Comparison of ENCODE assay signal across 11 mouse cellular contexts in the genomic region with DNA sequence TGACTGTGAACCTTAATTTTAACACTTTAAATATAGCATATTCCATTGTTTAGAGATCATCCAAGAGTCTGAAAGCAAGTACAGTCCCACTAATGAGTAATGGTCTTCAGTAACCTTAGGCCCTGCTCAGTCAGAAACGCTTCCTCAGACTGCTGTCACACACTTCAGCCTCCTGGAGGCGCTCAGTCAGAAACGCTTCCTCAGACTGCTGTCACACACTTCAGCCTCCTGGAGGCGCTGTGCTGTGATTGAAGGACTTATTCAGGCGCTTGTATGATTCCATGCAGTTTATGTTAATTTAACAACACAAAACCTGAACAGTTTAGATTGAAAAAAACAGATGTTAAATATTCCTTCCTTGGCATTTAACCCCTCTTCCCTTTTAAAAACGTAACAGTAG. TPM values are rescaled to one million over a fixed set of nuclear protein-coding genes. Genes with fewer than 3 reads are reported as not detected.
DNase-seq lines count a peak whose midpoint lies in the region; ATAC-seq and TF ChIP-seq lines count a peak whose summit lies in the region.
"Had no signal": no experiment of that assay in that cellular context is flagged by ENCODE, and none has a peak within 500 bp of the region (broad histone marks: within the 10 kb centered on the region; RNA-seq: fewer than 3 reads in every experiment).

No protein-coding gene starts in this region.

- no peaks in the 10 kb centered on the region for H3K27me3 ChIP-seq in hindbrain, embryonic 11.5 days (ENCODE audit: control insufficient read depth, insufficient read depth, low read length)
- no peaks in the 10 kb centered on the region for H3K27me3 ChIP-seq in hindbrain, embryonic 14.5 days (ENCODE audit: control insufficient read depth, insufficient read depth, low read length)
- no peaks in the 10 kb centered on the region for H3K27me3 ChIP-seq in heart, embryonic 11.5 days (ENCODE audit: control insufficient read depth, insufficient read depth, low read length)
- H3K27me3 ChIP-seq: embryonic facial prominence, embryonic 12.5 days had no signal

- no peaks in the 10 kb centered on the region for H3K9me3 ChIP-seq in hindbrain, embryonic 11.5 days (ENCODE audit: control insufficient read depth, low read length)
- no peaks in the 10 kb centered on the region for H3K9me3 ChIP-seq in hindbrain, embryonic 14.5 days (ENCODE audit: control insufficient read depth, low read length)
- H3K9me3 ChIP-seq in heart, embryonic 11.5 days (replicated peaks; ENCODE audit: control insufficient read depth, low read length): no peaks in the 10 kb centered on the region
- H3K9me3 ChIP-seq: embryonic facial prominence, embryonic 12.5 days had no signal

- no peak for TF ChIP-seq POLR2A in embryonic fibroblast, embryonic 13.5 days (IDR thresholded peaks at IDR 0.05; ENCODE audit: low read depth, low read length)

- intact Hi-C loops in left cerebral cortex, postnatal 25 days (cut with DNase I): no loop called here

- H3K36me3 ChIP-seq in hindbrain, embryonic 11.5 days (ENCODE audit: control insufficient read depth, insufficient read depth, low read length): peaks cover 9% of the 10 kb centered on the region
- peaks cover 89% of the 10 kb centered on the region for H3K36me3 ChIP-seq in hindbrain, embryonic 14.5 days (replicated peaks; ENCODE audit: control insufficient read depth, insufficient read depth)
- H3K36me3 ChIP-seq in heart, embryonic 11.5 days (ENCODE audit: control insufficient read depth, insufficient read depth, low read length): peaks cover 33% of the 10 kb centered on the region

- TF ChIP-seq CTCF in embryonic fibroblast, embryonic 13.5 days (IDR thresholded peaks at IDR 0.05; ENCODE audit: borderline replicate concordance, insufficient read depth, low read length): 0 out of 2 replicates have a peak, but pooled peaks have one; percentile 28

- H3K4me1 ChIP-seq in hindbrain, embryonic 11.5 days (replicated peaks; ENCODE audit: control insufficient read depth, insufficient read depth, low read length): no peaks in the 10 kb centered on the region
- no peaks in the 10 kb centered on the region for H3K4me1 ChIP-seq in hindbrain, embryonic 14.5 days (replicated peaks; ENCODE audit: control insufficient read depth, insufficient read depth, low read length)
- H3K4me1 ChIP-seq in embryonic fibroblast, embryonic 13.5 days (ENCODE audit: control insufficient read depth, insufficient read depth, low read length): no peaks in the 10 kb centered on the region
- no peaks in the 10 kb centered on the region for H3K4me1 ChIP-seq in heart, embryonic 11.5 days (ENCODE audit: control insufficient read depth, insufficient read depth, low read length)
- H3K4me1 ChIP-seq: embryonic facial prominence, embryonic 12.5 days had no signal

- no peak for ATAC-seq in hindbrain, embryonic 11.5 days (ENCODE audit: low FRiP score)
- ATAC-seq in hindbrain, embryonic 14.5 days (ENCODE audit: low FRiP score): no peak
- ATAC-seq in heart, embryonic 11.5 days (replicated peaks; ENCODE audit: insufficient number of reproducible peaks, low FRiP score, low TSS enrichment): no peak

- no peak overlapping the region for H3K27ac ChIP-seq in hindbrain, embryonic 11.5 days (ENCODE audit: low read depth, low read length)
- no peak overlapping the region for H3K27ac ChIP-seq in hindbrain, embryonic 14.5 days
- H3K27ac ChIP-seq in embryonic fibroblast, embryonic 13.5 days (ENCODE audit: insufficient read depth, low read length): no peak overlapping the region
- H3K27ac ChIP-seq in heart, embryonic 11.5 days (ENCODE audit: low read depth, low read length): no peak overlapping the region
- H3K27ac ChIP-seq: embryonic facial prominence, embryonic 12.5 days had no signal

- WGBS in hindbrain, embryonic 11.5 days: 71% methylated on average over 6 of the region's 6 CpGs
- 73% methylated on average over 6 of the region's 6 CpGs for WGBS in hindbrain, embryonic 14.5 days
- 75% methylated on average over 6 of the region's 6 CpGs for WGBS in heart, embryonic 11.5 days (ENCODE audit: insufficient replicate concordance)

- peak; percentile 55 for DNase-seq in hindbrain, embryonic 11.5 days (ENCODE audit: low spot score)
- no peak for DNase-seq in hindbrain, embryonic 14.5 days (ENCODE audit: low spot score)
- peak; percentile 47 for DNase-seq in thymus, postnatal 4 days
- no peak for DNase-seq in thymus, postnatal 14 days
- DNase-seq in right cerebral cortex, postnatal 4 days: no peak
- DNase-seq in left cerebral cortex, postnatal 25 days (ENCODE audit: low spot score in 2 of 2): no peak
- DNase-seq: kidney, postnatal 14 days had no signal

- no peak overlapping the region for H3K9ac ChIP-seq in hindbrain, embryonic 11.5 days (ENCODE audit: low read depth, low read length)
- H3K9ac ChIP-seq in hindbrain, embryonic 14.5 days: no peak overlapping the region
- H3K9ac ChIP-seq in heart, embryonic 11.5 days (ENCODE audit: low read depth, low read length): no peak overlapping the region
- H3K9ac ChIP-seq: embryonic facial prominence, embryonic 12.5 days had no signal

- no peak overlapping the region for H3K4me3 ChIP-seq in hindbrain, embryonic 11.5 days (ENCODE audit: low read depth, low read length)
- no peak overlapping the region for H3K4me3 ChIP-seq in hindbrain, embryonic 14.5 days (replicated peaks; ENCODE audit: low read length)
- H3K4me3 ChIP-seq in embryonic fibroblast, embryonic 13.5 days (ENCODE audit: insufficient read depth, low read length): no peak overlapping the region
- no peak overlapping the region for H3K4me3 ChIP-seq in heart, embryonic 11.5 days (ENCODE audit: low read depth, low read length)
- H3K4me3 ChIP-seq: embryonic facial prominence, embryonic 12.5 days had no signal

- no peak overlapping the region for H3K4me2 ChIP-seq in hindbrain, embryonic 11.5 days (replicated peaks; ENCODE audit: low read depth, low read length)
- no peak overlapping the region for H3K4me2 ChIP-seq in hindbrain, embryonic 14.5 days (replicated peaks)
- H3K4me2 ChIP-seq in heart, embryonic 11.5 days: no peak overlapping the region
- H3K4me2 ChIP-seq: embryonic facial prominence, embryonic 12.5 days had no signal

RNA-seq across cellular contexts. Expression of a gene that starts 6.0 kb away (rescaled TPM):
- polyA plus RNA-seq in hindbrain, embryonic 11.5 days (2014; fragmentation: Nextera tagmentation; extraction: Ambion mirVana): not detected in 2 replicates
- not detected in 2 replicates for polyA plus RNA-seq in hindbrain, embryonic 14.5 days (2014; fragmentation: Nextera tagmentation; extraction: Ambion mirVana)
- not detected in 2 replicates for polyA plus RNA-seq in embryonic fibroblast, embryonic 13.5 days (2011; ENCODE audit: insufficient read length, low read depth, missing spikeins)
- not detected for total RNA-seq in left cerebral cortex, postnatal 25 days (2021)
- not detected in 2 replicates for polyA plus RNA-seq in heart, embryonic 11.5 days (2014; fragmentation: Nextera tagmentation; extraction: Ambion mirVana)
- polyA plus RNA-seq: embryonic facial prominence, embryonic 12.5 days; lung, embryonic 16.5 days had no signal

RNA-seq across cellular contexts. Expression of a gene that starts 16.5 kb away (rescaled TPM):
- polyA plus RNA-seq in hindbrain, embryonic 11.5 days (2014; fragmentation: Nextera tagmentation; extraction: Ambion mirVana): 270 and 292 TPM in 2 replicates
- 267 and 306 TPM in 2 replicates for polyA plus RNA-seq in hindbrain, embryonic 14.5 days (2014; fragmentation: Nextera tagmentation; extraction: Ambion mirVana)
- polyA plus RNA-seq in embryonic fibroblast, embryonic 13.5 days (2011; ENCODE audit: insufficient read length, low read depth, missing spikeins): 92.6 and 133 TPM in 2 replicates
- total RNA-seq in left cerebral cortex, postnatal 25 days (2021): 100 to 1,000 TPM; 107 to 116 TPM
- 144 and 146 TPM in 2 replicates for polyA plus RNA-seq in heart, embryonic 11.5 days (2014; fragmentation: Nextera tagmentation; extraction: Ambion mirVana)

RNA-seq across cellular contexts. Expression of a gene that starts 17.7 kb away (rescaled TPM):
- 24.4 and 25.6 TPM in 2 replicates for polyA plus RNA-seq in hindbrain, embryonic 11.5 days (2014; fragmentation: Nextera tagmentation; extraction: Ambion mirVana)
- 19.2 and 21.6 TPM in 2 replicates for polyA plus RNA-seq in hindbrain, embryonic 14.5 days (2014; fragmentation: Nextera tagmentation; extraction: Ambion mirVana)
- polyA plus RNA-seq in embryonic fibroblast, embryonic 13.5 days (2011; ENCODE audit: insufficient read length, low read depth, missing spikeins): 9.6 and 9.7 TPM in 2 replicates
- total RNA-seq in left cerebral cortex, postnatal 25 days (2021): 10 to 100 TPM; 19.2 to 19.5 TPM
- polyA plus RNA-seq in heart, embryonic 11.5 days (2014; fragmentation: Nextera tagmentation; extraction: Ambion mirVana): 15.2 and 16.7 TPM in 2 replicates

RNA-seq across cellular contexts. Expression of a gene that starts 23.5 kb away (rescaled TPM):
- 107 and 109 TPM in 2 replicates for polyA plus RNA-seq in hindbrain, embryonic 11.5 days (2014; fragmentation: Nextera tagmentation; extraction: Ambion mirVana)
- polyA plus RNA-seq in hindbrain, embryonic 14.5 days (2014; fragmentation: Nextera tagmentation; extraction: Ambion mirVana): 94.9 and 99.9 TPM in 2 replicates
- polyA plus RNA-seq in embryonic fibroblast, embryonic 13.5 days (2011; ENCODE audit: insufficient read length, low read depth, missing spikeins): 117 and 140 TPM in 2 replicates
- total RNA-seq in left cerebral cortex, postnatal 25 days (2021): 100 to 1,000 TPM in 1 of 2 experiments, 10 to 100 TPM in 1; 95.3 to 104 TPM
- polyA plus RNA-seq in heart, embryonic 11.5 days (2014; fragmentation: Nextera tagmentation; extraction: Ambion mirVana): 50.0 and 52.6 TPM in 2 replicates

RNA-seq across cellular contexts. Expression of a gene that starts 49.4 kb away (rescaled TPM):
- 610 and 651 TPM in 2 replicates for polyA plus RNA-seq in hindbrain, embryonic 11.5 days (2014; fragmentation: Nextera tagmentation; extraction: Ambion mirVana)
- polyA plus RNA-seq in hindbrain, embryonic 14.5 days (2014; fragmentation: Nextera tagmentation; extraction: Ambion mirVana): 345 and 410 TPM in 2 replicates
- polyA plus RNA-seq in embryonic fibroblast, embryonic 13.5 days (2011; ENCODE audit: insufficient read length, low read depth, missing spikeins): 141 and 203 TPM in 2 replicates
- 10 to 100 TPM; 58.9 to 62.2 TPM for total RNA-seq in left cerebral cortex, postnatal 25 days (2021)
- polyA plus RNA-seq in heart, embryonic 11.5 days (2014; fragmentation: Nextera tagmentation; extraction: Ambion mirVana): 389 and 393 TPM in 2 replicates

Comparison
In these comparisons a context has a peak if more than half of its experiments do, and no peak if none do; other contexts are left out.
1. DNase-seq: peak in hindbrain, embryonic 11.5 days (single experiment) and thymus, postnatal 4 days (single experiment); none in hindbrain, embryonic 14.5 days (single experiment), thymus, postnatal 14 days (single experiment), right cerebral cortex, postnatal 4 days (single experiment) and left cerebral cortex, postnatal 25 days (0 of 2).